Mouse (Mus musculus) induced T-regulatory cell, adult 2 months (primary cell): ENCODE data around the gene Mup10.
"Not testable (repeated sequence)": the region's sequence is repeated elsewhere in the genome, so short reads cannot be mapped to it uniquely, and the experiment has no call there.

Source experiments
- DNase-seq: peaks from one replicate; pipeline ENCODE4 v3.0.0-alpha.2; 2012; ENCODE audit warnings: low read depth

Gene Mup10

GRCm38 (mm10) chr4:60582099-60582498 lies at the start of gene Mup10:
Gene Mup10 (minus strand): TSS chr4:60582199.
- not testable (repeated sequence) for DNase-seq
